Mouse (Mus musculus) thymus, postnatal 36 days (tissue): ENCODE results near the gene Twistnb.
A peak's percentile ranks its signal among the peaks of the same experiment; 100 is the strongest.

Experiments used
- DNase-seq, 2 experiments: peaks; one replicate each; pipeline ENCODE4 v3.0.0; 2022; ENCODE audit warnings: mixed read lengths in 2 of 2

The Twistnb gene

DNA sequence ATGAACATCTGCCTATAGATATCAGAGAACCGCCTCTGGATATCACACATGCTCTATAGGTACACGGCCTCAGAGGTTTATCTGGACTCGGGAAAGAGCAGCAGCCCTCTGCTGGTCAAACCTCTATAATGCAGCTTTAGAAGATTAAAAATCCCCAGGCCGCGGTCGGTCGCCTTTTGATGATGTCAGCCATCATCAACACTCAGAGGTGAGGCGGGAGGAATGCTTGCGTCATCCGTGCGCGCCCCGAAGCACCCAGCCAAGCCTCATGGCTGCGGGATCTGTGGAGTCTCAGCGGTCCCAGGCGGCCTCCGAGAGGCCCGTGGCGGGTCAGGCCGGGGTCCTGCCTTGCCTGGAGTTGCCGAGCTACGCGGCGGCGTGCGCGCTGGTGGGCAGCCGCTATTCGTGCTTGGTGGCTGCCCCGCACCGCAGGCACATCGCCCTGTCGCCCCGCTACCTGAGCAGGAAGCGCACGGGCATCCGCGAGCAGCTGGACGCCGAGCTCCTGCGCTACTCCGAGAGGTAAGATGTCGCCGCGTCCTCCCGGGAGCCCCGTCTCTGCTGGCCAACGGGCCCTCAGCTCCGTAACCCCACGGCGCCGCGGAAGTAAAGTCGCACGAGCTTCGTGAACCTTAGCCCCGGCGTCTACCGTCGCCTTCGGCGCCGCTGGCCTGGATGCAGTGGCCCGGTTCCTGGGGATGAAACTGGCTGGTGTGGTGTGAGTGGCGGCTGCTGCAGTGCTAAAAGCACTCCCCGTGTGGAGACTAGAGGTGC, at the start of gene Twistnb:
Gene Twistnb (plus strand): TSS at position 249 of the 774 bp plus-strand sequence.
- DNase-seq = peak; percentile 94 to 97

DNA sequence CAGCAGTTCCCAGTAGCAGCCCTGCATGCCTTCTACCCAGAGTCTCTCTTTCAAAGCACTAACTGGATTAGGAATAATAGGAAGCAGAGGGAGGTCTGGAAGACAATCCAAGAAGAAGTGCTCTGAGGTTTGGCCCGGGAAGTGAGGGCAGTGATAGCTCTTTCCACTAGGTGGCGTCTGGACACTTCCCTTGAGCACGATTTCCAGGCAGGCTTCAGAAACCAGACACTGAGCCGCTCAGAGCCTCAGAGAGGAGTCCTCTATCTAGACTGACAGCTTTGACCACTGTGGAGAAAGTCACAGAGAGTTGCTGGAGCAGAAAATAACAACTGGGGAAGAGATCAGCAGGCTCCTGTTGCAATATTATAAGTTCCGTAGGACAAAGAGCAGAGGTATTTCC, 40.6 kb upstream of the Twistnb start:
- DNase-seq = peak; percentile 37 to 39

DNA sequence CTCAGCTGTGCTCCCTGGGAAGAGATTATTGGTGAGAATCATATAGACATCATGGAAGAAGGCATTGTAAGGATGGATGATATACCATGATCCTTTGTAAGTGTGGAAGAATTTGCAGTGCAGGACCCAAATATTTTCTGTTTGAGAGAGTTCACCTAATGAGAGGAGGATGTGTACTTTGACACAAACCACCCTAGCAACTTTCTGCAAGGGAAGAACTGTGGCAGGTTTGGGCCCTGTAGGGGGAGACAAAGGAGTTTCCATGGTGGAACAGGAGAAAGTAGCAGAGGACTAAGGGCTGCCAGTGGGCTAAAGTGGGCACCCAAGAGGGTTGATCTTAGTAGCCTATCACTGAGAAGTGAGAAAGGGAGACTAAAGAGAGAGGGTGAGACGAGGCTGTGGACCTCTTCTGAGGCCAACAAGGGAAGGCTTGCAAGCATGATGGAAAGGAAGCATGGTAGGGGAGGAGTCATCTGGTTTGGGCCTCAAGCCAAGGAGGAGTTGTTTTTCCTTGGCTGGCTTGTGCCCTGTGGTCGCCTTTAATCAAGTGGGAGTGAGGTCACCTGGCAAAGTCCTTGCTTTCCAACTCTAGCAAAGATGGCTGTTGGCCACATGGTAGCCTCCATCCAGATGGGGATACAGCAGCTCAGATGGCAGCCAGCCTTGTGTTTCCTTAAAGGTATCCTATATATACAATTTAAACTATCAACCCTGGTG, 38.4 kb upstream of the Twistnb start:
- no peak for DNase-seq

DNA sequence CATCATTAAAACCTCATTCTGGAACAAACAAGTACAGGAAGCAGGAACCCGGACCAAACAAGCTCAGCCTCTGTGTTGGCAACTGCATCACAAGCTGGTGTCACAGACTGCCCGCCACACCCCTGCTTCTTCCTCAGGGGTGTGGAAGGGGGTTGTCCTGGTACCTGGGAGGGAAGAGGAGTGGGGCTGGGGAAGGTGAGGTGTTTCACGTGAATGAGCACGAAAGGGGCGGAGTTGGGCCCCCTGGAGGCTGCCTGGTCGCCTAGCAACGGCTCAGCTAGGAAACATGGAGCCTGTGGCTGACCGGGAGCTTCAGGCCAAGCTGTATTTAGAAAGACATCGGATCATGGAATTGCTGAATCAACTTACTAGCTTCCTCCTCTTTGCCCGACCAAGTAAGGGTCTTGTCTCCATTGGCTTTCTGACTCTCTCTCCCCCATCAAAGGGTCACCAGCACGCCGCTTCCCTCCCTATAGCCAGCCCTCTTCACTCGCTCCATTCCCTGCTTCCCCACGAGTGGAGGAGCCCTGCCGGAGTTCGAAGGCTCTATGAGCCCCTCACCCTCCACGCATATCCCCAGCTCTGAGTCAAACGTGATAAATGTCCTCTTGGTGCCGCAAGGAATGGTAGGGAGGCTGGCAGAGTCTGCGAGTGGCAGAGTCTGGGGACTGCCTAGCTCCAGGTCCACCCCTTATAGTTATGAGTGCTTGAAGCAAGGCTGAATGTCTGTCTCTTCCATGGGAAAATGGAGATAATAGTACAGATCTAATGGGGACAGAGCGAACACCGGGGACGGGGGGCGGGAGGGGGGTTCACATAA, 34.4 kb upstream of the Twistnb start, which contains the start of gene Efcab10:
Gene Efcab10 (plus strand): TSS at position 51 of the 820 bp plus-strand sequence.
- no peak for DNase-seq

DNA sequence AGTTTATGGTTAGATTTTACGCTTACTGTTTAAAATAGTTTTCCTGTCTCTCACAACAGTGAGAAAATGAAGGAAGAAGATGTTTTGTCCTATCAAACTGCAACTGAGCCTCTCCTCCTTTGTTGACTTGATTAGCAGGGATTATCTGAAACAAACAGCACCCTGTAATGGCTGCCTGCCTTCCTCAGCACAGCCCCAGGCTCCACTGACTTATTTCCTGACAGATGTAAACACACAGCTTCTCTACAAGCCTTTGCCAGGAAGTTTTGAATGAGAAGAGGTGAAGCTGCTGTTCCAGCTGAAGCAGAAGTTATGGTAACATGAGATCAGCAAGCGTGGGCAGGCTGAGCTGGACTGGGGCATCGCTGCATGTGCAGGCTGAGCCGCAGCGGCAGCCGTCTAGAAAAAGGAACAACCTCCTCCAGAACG, 26.2 kb upstream of the Twistnb start:
- no peak for DNase-seq

DNA sequence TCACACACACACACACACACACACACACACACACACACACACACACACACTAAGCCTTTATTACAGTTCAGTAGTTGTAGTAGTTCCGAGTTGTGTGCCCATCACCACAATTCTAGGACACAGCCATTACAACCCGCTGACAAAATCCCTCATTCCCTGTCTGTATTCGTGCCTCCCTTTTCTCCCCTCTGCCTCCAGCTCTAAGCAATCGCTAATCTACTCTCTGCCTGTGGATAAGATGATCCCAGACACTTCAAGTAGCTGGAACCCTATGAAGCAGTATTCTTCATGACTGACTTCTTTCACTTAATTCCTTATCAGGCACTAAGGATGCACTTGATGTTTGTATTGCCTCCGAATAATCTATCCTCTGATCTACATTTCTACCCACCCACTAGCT, 24.4 kb upstream of the Twistnb start:
- no peak for DNase-seq

DNA sequence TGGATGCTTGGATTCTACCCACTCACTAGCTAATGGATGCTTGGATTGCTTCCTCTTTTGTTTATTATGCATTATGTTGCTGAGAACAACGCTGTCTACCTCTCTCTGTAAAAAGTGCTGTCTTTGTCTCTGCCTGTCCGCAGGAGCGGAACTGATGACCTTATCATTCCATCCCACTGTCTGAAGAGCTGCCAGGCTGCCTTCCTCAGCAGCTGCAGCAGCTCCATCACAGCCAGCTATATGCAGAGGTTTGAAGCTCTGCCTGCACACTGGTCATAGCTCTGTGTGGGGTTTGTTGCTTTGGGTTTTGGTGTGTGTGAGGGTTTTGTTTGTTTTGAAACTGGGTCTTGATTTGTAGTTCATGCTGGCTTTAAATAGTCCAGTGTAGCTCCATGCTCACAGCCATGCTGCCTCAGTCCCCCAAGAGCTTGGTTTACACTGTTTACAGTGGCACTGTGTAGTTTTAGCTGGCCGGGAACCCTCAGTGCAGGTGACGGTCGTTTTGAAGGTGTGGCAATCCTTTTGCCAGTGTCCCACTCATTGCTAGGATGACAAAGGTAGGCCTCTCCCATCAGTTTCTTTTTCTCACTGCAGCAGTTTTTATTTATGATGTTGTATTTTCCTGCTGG, 23.9 kb upstream of the Twistnb start:
- DNase-seq = no peak

DNA sequence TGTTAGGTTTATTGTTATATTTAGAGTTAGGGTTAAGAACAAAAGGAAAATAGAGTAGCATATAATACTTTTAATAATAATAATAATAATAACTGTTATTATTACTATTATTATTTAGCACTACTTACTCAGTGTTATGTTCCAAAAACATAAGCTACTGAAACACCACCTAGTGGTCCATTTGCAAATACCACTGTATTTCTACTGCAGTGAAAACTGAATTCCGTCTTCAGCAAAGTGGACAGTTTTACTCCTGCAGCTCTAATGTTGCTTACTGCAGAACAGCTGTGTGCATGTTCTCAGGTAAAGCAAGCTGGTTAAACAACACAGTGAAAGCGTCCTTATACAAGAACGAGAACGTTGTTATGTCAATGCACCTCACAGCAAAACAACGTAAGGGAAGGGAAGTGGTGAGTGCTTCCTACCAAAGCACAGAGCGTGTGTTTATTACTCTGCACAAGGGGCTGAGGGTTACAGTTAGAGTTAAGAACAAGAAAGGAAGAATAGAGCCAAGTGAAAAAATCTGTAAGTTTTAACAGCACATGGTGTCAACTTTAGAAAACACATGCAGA, 17.8 kb upstream of the Twistnb start:
- no peak for DNase-seq

DNA sequence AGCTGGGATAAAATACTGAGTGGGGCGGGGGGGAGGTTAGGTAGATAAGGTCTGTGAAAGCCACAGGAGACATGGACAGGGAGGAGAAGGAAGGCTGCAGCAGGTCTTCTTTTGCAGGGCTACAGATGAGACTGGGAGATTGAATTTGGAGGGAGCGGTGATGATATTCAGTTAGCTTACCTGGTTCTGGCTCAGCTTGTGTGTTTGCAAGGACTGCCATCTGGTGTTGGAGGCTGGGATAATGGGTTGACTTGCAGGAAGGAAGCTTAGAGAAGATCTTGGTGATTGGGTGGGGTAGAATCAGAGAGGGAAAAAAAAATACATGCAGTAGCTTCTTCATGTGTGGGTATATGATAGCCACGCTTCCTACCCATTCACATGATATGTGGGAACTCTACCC, 5.1 kb upstream of the Twistnb start:
- peak; percentile 41 to 48 for DNase-seq

DNA sequence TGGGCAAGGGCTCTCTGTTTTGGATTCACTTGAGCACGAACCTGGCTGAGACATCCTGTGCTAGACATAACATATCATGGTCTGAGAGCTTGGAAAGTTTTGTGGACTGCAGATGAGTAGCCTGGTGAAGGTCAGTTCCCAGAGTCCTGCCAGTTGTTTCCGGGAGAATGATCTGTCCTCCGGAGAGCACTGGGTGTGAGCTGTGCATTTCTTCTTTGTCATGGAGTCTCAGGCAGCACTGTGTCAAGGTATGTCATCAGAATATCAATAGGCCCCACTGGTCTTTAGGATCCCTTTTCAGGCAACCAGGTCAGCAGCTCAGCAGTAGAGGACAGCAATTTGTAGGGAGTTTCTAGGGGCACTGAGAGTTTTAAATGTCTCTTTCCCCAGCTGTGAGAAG, 2.1 kb upstream of the Twistnb start:
- no peak for DNase-seq

DNA sequence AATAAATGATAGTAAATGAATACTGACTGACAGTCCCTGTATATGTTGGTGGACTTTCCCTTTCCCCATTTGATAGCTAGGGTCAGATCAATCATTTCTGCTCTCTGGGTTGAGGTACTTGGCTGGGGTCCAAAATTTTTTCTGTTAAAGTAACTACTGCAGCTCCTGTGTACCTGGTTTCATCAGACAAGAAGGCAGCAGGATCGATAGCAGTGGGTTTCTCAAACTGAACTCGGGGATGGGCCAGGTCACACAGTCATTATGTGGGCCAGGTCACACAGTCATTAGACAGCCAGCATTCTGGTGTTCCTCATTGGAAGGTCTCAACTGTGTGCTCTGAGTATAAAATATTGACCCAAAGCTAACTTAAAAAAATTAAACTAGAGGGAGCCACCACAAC, 1.7 kb upstream of the Twistnb start:
- DNase-seq = no peak

DNA sequence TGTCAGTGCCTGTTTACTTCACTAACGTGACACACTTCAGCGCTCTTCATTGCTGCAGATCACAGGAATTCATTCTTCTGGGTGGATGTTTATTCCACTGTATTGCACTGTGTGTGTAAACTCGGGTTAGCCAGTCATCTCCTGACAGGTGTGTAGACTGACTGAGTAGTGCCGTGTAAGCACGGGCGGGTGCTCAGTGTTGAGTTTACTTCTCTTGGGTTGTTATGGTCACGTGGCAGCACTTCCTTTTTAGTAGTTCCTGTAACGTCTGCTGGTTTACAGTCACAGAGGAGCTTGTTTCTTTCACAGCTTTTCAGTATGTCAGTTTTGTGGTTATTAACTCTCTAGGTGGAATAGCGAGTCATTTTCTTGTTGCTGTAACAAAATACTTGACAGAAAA, 4.4 kb downstream of the Twistnb start:
- peak; percentile 40 to 58 for DNase-seq

DNA sequence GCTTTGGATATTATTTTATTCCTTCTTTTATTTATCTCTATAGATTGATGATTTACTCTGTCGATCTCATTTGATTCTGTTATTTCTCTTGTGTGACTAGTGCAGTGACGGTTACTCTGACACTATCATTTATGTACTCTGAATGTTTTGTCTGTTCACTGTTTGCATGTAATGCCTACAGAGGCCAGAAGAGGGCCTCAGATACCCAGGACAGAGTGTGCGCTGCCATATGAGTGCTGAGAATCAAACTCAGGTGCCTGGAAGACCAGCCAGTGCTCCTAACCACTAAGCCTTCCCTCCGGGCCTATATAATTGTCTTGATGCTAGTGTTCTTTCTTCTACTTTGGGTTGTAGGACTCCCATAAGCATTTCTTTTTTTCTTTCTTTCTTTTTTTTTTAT, 5.3 kb downstream of the Twistnb start:
- no peak for DNase-seq

DNA sequence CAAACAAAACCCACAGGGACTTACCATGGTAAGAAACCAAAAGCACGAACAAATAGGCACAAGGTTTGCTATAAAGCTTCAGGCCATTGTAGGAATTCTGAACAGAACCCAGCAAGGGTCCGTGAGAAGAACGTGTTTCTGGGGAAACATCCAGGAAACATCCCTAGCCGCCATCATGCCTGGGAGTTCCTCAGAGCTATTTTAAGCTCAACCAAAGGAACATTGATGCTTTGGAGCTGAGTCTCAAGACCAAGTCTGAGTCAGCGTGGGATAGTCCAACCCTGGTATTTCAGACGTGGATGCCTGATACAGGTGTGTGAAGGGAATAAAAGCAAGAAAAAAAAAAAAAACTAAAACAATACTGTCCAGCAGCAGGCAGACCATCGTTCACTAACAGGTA, 26.0 kb downstream of the Twistnb start:
- DNase-seq = no peak

DNA sequence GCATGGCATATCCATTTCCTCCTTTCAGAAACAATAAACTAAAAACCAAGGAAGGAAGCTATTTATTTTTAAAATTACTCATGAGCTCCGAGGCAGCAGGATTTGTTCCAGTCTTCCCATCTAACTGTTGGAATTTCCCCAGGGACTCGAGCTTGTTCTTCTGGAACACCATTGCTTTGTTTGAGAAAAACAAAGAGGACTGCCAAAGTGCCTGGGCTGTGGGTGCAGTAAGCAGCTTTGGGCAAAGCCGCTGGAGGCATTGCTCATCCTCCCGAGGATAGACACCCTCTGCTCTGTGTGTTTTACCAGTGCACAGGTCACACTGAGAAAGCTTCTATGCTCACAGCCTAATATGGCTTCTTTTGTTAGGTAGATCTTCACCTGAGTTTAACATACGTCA, 26.8 kb downstream of the Twistnb start:
- no peak for DNase-seq

DNA sequence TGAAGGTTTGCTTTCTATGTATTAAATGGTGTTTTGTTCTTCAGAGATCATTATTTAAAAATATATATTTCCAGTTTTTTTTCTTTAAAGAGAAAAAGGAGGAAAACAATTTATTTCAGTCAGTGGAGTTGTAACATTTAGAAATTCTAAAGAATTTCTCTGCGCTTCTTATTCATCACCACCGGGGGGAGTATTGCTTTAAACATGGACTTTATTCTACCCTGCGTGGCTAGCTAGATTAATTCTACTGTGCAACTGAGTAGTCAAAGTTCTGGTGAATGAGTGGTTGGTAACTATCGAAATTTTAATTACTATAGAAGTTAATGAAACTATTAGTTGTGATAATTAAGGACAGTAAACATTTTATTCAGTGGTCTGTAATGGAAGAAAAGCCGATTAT, 51.5 kb downstream of the Twistnb start:
- no peak for DNase-seq

DNA sequence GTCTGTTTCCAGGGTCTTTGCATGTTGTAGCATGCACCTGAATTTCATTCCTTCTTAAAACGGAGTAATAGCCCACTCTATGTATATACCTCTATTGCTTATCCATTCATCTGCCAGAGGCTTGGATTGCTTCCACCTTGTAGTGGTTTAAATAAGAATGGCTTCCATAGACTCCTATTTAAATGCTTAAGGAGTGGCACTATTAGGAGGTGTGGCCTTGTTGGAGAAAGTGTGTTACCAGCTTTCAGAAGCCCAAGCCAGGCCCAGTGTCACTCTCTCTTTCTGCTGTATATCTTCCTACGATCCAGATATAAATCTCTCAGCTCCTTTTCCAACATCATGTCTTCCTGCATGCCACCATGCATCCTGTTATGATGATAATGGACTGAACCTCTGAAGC, 53.5 kb downstream of the Twistnb start:
- no peak for DNase-seq
